Mouse (Mus musculus) urinary bladder, adult 18-20 months (tissue): ENCODE measurements around the gene Abca4.

Experiments used
- DNase-seq, 2 experiments: peaks; one replicate each; pipeline ENCODE4 v3.0.0; 2022; ENCODE audit warnings: low spot score in 2 of 2, mixed read lengths in 2 of 2

Abca4 gene

GRCm38 (mm10) chr3:122109461-122109860, 65.2 kb downstream of the Abca4 start:
- no peak for DNase-seq

GRCm38 (mm10) chr3:122111141-122111981, 67.1 kb downstream of the Abca4 start:
- DNase-seq, result no peak

GRCm38 (mm10) chr3:122118651-122119214, 74.5 kb downstream of the Abca4 start:
- DNase-seq, result no peak

GRCm38 (mm10) chr3:122119733-122120132, 75.5 kb downstream of the Abca4 start:
- no peak for DNase-seq

GRCm38 (mm10) chr3:122120217-122120616, 76.0 kb downstream of the Abca4 start:
- no peak for DNase-seq

GRCm38 (mm10) chr3:122122127-122122663, 78.0 kb downstream of the Abca4 start:
- peak; percentile 86 for DNase-seq

- no peak for DNase-seq
Measured at GRCm38 (mm10) chr3:122122838-122123237, 78.6 kb downstream of the Abca4 start.

- no peak for DNase-seq
Measured at GRCm38 (mm10) chr3:122128999-122129493, 84.8 kb downstream of the Abca4 start.

GRCm38 (mm10) chr3:122130771-122131170, 86.5 kb downstream of the Abca4 start:
- no peak for DNase-seq

GRCm38 (mm10) chr3:122131633-122132032, 87.4 kb downstream of the Abca4 start:
- peak in 1 of 2 experiments; percentile 20 for DNase-seq

- no peak for DNase-seq
Measured at GRCm38 (mm10) chr3:122133255-122133654, 89.0 kb downstream of the Abca4 start.

GRCm38 (mm10) chr3:122133840-122134239, 89.6 kb downstream of the Abca4 start:
- DNase-seq, result no peak

GRCm38 (mm10) chr3:122140589-122141400, 96.6 kb downstream of the Abca4 start:
- DNase-seq, result peak; percentile 36 to 38

GRCm38 (mm10) chr3:122142256-122142922, 98.1 kb downstream of the Abca4 start:
- no peak for DNase-seq

GRCm38 (mm10) chr3:122143432-122143831, 99.2 kb downstream of the Abca4 start:
- DNase-seq, result no peak

GRCm38 (mm10) chr3:122145430-122145829, 101.2 kb downstream of the Abca4 start:
- DNase-seq, result no peak

GRCm38 (mm10) chr3:122150836-122151235, 106.6 kb downstream of the Abca4 start:
- DNase-seq, result no peak

GRCm38 (mm10) chr3:122152431-122152830, 108.2 kb downstream of the Abca4 start:
- DNase-seq, result no peak

GRCm38 (mm10) chr3:122154080-122154479, 109.8 kb downstream of the Abca4 start:
- no peak for DNase-seq

GRCm38 (mm10) chr3:122159447-122159846, 115.2 kb downstream of the Abca4 start:
- DNase-seq, result no peak

GRCm38 (mm10) chr3:122169616-122170178, 125.5 kb downstream of the Abca4 start:
- peak; percentile 24 to 43 for DNase-seq
